Mouse (Mus musculus): Measurements from ENCODE around the gene Man1a2. TPM values are rescaled to one million over a fixed set of nuclear protein-coding genes. Genes with fewer than 3 reads are reported as not detected.
A peak's percentile ranks its signal among the peaks of the same experiment; 100 is the strongest.

Gene Man1a2
- polyA plus RNA-seq, 1 experiment from 2014 or later: 39.1 TPM

DNA sequence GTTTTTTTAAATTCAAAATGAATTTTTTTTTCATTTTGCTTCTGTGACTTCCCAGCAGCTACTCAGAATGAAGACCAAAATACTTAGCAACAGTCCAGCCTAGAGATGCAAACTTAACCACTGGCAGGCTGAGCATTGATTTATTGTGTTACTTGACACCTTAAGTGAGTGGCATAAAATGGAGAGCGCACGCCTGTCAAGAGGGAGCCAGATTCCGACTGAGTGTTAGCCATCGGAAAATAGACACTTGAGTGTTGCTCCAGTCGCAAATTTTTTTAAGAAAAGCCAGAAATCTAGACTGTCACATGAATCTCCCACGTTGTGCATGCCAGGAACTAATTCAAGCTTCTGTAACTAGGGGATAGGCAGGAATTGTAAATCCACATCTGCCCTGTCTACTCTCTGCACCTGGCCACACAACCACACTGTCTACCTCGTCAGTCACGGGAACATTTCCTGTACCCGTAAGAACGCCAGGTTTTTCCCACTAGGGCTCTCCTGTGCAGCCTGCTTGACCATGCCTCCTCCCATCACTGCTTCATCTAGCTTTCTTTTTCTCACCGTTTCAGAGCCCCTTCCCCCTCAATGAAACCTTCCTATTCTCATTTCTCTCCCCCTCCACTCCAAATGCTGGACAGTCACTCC, 3.7 kb downstream of the Man1a2 start:
- peak overlapping the region; percentile 93 for H3K4me2 ChIP-seq (replicated peaks)
- no peaks in the 10 kb centered on the region for H3K27me3 ChIP-seq
- H3K27ac ChIP-seq (replicated peaks): no peak overlapping the region
- peaks cover 35% of the 10 kb centered on the region for H3K4me1 ChIP-seq
- peak overlapping the region; percentile 29 for H3K4me3 ChIP-seq
- H3K9me3 ChIP-seq: no peaks in the 10 kb centered on the region
- ATAC-seq (replicated peaks): no peak
- H3K9ac ChIP-seq (replicated peaks): no peak overlapping the region
- WGBS: 12% methylated on average over 11 of the region's 11 CpGs
- no peaks in the 10 kb centered on the region for H3K36me3 ChIP-seq

GRCm38 (mm10) chr3:100680226-100680625, 5.1 kb downstream of the Man1a2 start:
- H3K4me3 ChIP-seq: no peak overlapping the region
- no peaks in the 10 kb centered on the region for H3K9me3 ChIP-seq
- no peak overlapping the region for H3K27ac ChIP-seq (replicated peaks)
- H3K27me3 ChIP-seq: no peaks in the 10 kb centered on the region
- H3K9ac ChIP-seq (replicated peaks): no peak overlapping the region
- H3K36me3 ChIP-seq: no peaks in the 10 kb centered on the region
- H3K4me1 ChIP-seq: peaks cover 30% of the 10 kb centered on the region
- no peak for ATAC-seq (replicated peaks)
- 77% methylated on average over 2 of the region's 2 CpGs for WGBS
- H3K4me2 ChIP-seq (replicated peaks): no peak overlapping the region

- ATAC-seq (replicated peaks): no peak
- Histone ChIP-seq H3K9ac (replicated peaks) (no peak overlapping the region), H3K27me3 (no peaks in the 10 kb centered on the region), H3K9me3 (no peaks in the 10 kb centered on the region), H3K4me1 (peaks cover 25% of the 10 kb centered on the region), H3K36me3 (no peaks in the 10 kb centered on the region), H3K4me3 (no peak overlapping the region), H3K27ac (replicated peaks) (no peak overlapping the region), H3K4me2 (replicated peaks) (no peak overlapping the region)
- WGBS: 80% methylated on average over 6 of the region's 6 CpGs
These were observed 6.2 kb downstream of the Man1a2 start for GRCm38 (mm10) chr3:100678951-100679570.

DNA sequence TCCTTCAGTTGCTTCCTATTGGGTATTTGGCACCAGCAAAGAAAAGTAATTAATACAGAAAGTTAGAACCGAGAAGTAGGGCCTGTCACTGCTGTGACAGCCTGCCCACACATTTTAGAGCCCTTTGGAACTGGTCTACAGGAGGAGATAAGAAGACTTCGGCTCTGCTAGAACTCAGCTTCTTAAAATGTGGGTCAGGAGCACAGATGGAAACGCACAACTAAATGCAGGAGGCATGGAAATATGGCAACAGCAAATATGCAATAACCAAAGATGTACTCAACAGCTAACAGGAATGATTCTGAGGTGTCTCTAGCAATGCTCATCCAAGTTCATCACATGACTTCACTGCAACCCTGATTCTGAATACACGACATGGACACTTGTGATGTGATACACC, 10.2 kb downstream of the Man1a2 start:
- Histone ChIP-seq H3K4me1 (no peaks in the 10 kb centered on the region), H3K4me3 (no peak overlapping the region), H3K9ac (replicated peaks) (no peak overlapping the region), H3K9me3 (no peaks in the 10 kb centered on the region), H3K4me2 (replicated peaks) (no peak overlapping the region), H3K27ac (replicated peaks) (no peak overlapping the region), H3K36me3 (no peaks in the 10 kb centered on the region), H3K27me3 (no peaks in the 10 kb centered on the region)
- 84% methylated on average over 4 of the region's 4 CpGs for WGBS
- ATAC-seq (replicated peaks): no peak

GRCm38 (mm10) chr3:100670412-100670811, 14.9 kb downstream of the Man1a2 start:
- Histone ChIP-seq H3K36me3 (no peaks in the 10 kb centered on the region), H3K9ac (replicated peaks) (no peak overlapping the region), H3K27me3 (no peaks in the 10 kb centered on the region), H3K4me1 (no peaks in the 10 kb centered on the region), H3K27ac (replicated peaks) (no peak overlapping the region), H3K4me2 (replicated peaks) (no peak overlapping the region), H3K4me3 (no peak overlapping the region), H3K9me3 (no peaks in the 10 kb centered on the region)
- ATAC-seq (replicated peaks): no peak
- 88% methylated on average over 2 of the region's 2 CpGs for WGBS

- no peaks in the 10 kb centered on the region for H3K27me3 ChIP-seq
- H3K9ac ChIP-seq (replicated peaks): no peak overlapping the region
- no peak for ATAC-seq (replicated peaks)
- no peaks in the 10 kb centered on the region for H3K4me1 ChIP-seq
- no peak overlapping the region for H3K4me2 ChIP-seq (replicated peaks)
- 78% methylated on average over 1 of the region's 1 CpGs for WGBS
- 0 out of 2 replicates have a peak, but pooled peaks cover 2% of the 10 kb centered on the region for H3K36me3 ChIP-seq
- no peak overlapping the region for H3K4me3 ChIP-seq
- no peaks in the 10 kb centered on the region for H3K9me3 ChIP-seq
- no peak overlapping the region for H3K27ac ChIP-seq (replicated peaks)
These were observed 32.0 kb downstream of the Man1a2 start for GRCm38 (mm10) chr3:100653291-100653690.

- no peak overlapping the region for H3K4me2 ChIP-seq (replicated peaks)
- H3K27ac ChIP-seq (replicated peaks): no peak overlapping the region
- no peak overlapping the region for H3K4me3 ChIP-seq
- ATAC-seq (replicated peaks): no peak
- H3K4me1 ChIP-seq: no peaks in the 10 kb centered on the region
- H3K27me3 ChIP-seq: no peaks in the 10 kb centered on the region
- H3K9ac ChIP-seq (replicated peaks): no peak overlapping the region
- WGBS: 91% methylated on average over 8 of the region's 8 CpGs
- no peaks in the 10 kb centered on the region for H3K9me3 ChIP-seq
- peaks cover 2% of the 10 kb centered on the region; the same call in 1 of the 2 replicates for H3K36me3 ChIP-seq
These were observed 43.7 kb downstream of the Man1a2 start for GRCm38 (mm10) chr3:100641581-100641980.

GRCm38 (mm10) chr3:100636255-100636654, 49.0 kb downstream of the Man1a2 start:
- ATAC-seq (replicated peaks): no peak
- Histone ChIP-seq H3K27ac (replicated peaks) (no peak overlapping the region), H3K4me2 (replicated peaks) (no peak overlapping the region), H3K9me3 (no peaks in the 10 kb centered on the region), H3K9ac (replicated peaks) (no peak overlapping the region), H3K4me1 (no peaks in the 10 kb centered on the region), H3K36me3 (no peaks in the 10 kb centered on the region; the same call in 1 of the 2 replicates), H3K4me3 (no peak overlapping the region), H3K27me3 (no peaks in the 10 kb centered on the region)
- 92% methylated on average over 2 of the region's 2 CpGs for WGBS

DNA sequence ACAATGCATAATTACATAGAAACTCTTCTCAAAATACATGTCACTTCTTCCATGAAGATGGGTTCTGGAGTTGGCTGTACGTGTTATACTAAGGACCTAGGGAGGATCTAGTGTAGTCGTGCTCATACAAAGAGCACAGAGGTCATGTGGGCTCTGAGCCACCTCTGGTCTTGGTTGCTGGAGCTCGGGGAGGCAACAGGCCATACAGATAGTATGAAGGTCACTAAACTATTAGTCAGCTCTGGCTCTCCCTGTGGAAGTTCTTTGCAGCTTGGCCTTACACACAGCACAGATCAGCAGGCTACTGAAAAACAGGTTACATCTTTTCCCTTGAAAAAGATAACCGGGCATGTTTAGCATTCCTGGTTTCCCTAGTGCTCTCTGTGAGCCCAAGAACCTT, 50.5 kb downstream of the Man1a2 start:
- no peak overlapping the region for H3K4me2 ChIP-seq (replicated peaks)
- no peaks in the 10 kb centered on the region for H3K9me3 ChIP-seq
- 90% methylated on average over 4 of the region's 4 CpGs for WGBS

GRCm38 (mm10) chr3:100618511-100618910, 66.8 kb downstream of the Man1a2 start:
- WGBS: 91% methylated on average over 4 of the region's 4 CpGs
- no peak overlapping the region for H3K4me3 ChIP-seq

More for the DNA sequence above, 50.5 kb downstream of the Man1a2 start:
- no peak for ATAC-seq (replicated peaks)
- Histone ChIP-seq H3K4me3 (no peak overlapping the region), H3K9ac (replicated peaks) (no peak overlapping the region), H3K27me3 (no peaks in the 10 kb centered on the region), H3K36me3 (no peaks in the 10 kb centered on the region; the same call in 1 of the 2 replicates), H3K27ac (replicated peaks) (no peak overlapping the region), H3K4me1 (no peaks in the 10 kb centered on the region)

GRCm38 (mm10) chr3:100610916-100611315, 74.4 kb downstream of the Man1a2 start:
- ATAC-seq (replicated peaks): peak; percentile 35; the same call in 1 of the 2 replicates
- WGBS: 50% methylated on average over 1 of the region's 1 CpGs
- H3K27me3 ChIP-seq: no peaks in the 10 kb centered on the region

More at GRCm38 (mm10) chr3:100618511-100618910, 66.8 kb downstream of the Man1a2 start:
- Histone ChIP-seq H3K36me3 (no peaks in the 10 kb centered on the region), H3K4me1 (no peaks in the 10 kb centered on the region), H3K27ac (replicated peaks) (no peak overlapping the region), H3K9me3 (no peaks in the 10 kb centered on the region), H3K9ac (replicated peaks) (no peak overlapping the region), H3K27me3 (no peaks in the 10 kb centered on the region), H3K4me2 (replicated peaks) (no peak overlapping the region)
- no peak for ATAC-seq (replicated peaks)

GRCm38 (mm10) chr3:100604539-100604938, 80.8 kb downstream of the Man1a2 start:
- H3K4me3 ChIP-seq: no peak overlapping the region
- ATAC-seq (replicated peaks): 0 out of 2 replicates have a peak, but pooled peaks have one; percentile 48
- no peaks in the 10 kb centered on the region for H3K9me3 ChIP-seq
- no peak overlapping the region for H3K4me2 ChIP-seq (replicated peaks)
- no peak overlapping the region for H3K9ac ChIP-seq (replicated peaks)
- WGBS: 95% methylated on average over 2 of the region's 2 CpGs
- H3K27me3 ChIP-seq: no peaks in the 10 kb centered on the region
- H3K27ac ChIP-seq (replicated peaks): no peak overlapping the region
- no peaks in the 10 kb centered on the region for H3K4me1 ChIP-seq
- no peaks in the 10 kb centered on the region for H3K36me3 ChIP-seq

More at GRCm38 (mm10) chr3:100610916-100611315, 74.4 kb downstream of the Man1a2 start:
- no peaks in the 10 kb centered on the region for H3K4me1 ChIP-seq
- H3K36me3 ChIP-seq: no peaks in the 10 kb centered on the region
- H3K9ac ChIP-seq (replicated peaks): no peak overlapping the region
- H3K4me2 ChIP-seq (replicated peaks): no peak overlapping the region
- H3K27ac ChIP-seq (replicated peaks): no peak overlapping the region
- H3K9me3 ChIP-seq: no peaks in the 10 kb centered on the region
- no peak overlapping the region for H3K4me3 ChIP-seq
